Mouse (Mus musculus) retina, postnatal 7 days (tissue): ENCODE data around the gene 1810009J06Rik.
"Not testable (repeated sequence)": the region's sequence is repeated elsewhere in the genome, so short reads cannot be mapped to it uniquely, and the experiment has no call there.

Experiments used
- DNase-seq: peaks from one replicate; pipeline ENCODE4 v3.0.0-alpha.2; 2012; ENCODE audit warnings: low read depth, low spot score

1810009J06Rik gene

GRCm38 (mm10) chr6:40964454-40964853 lies at the start of gene 1810009J06Rik:
TSS of gene 1810009J06Rik (plus strand) at chr6:40964754.
- not testable (repeated sequence) for DNase-seq

GRCm38 (mm10) chr6:40919954-40920353 lies 44.6 kb upstream of the 1810009J06Rik start:
- DNase-seq = no peak

GRCm38 (mm10) chr6:40940457-40940856 lies 24.1 kb upstream of the 1810009J06Rik start, which contains the start of gene 1700074P13Rik:
TSS of gene 1700074P13Rik (minus strand) at chr6:40940557.
- no peak for DNase-seq

- no peak for DNase-seq
Measured at GRCm38 (mm10) chr6:40951770-40952169, 12.8 kb upstream of the 1810009J06Rik start, which contains the start of gene Gm4744. TSS of gene Gm4744 (minus strand) at chr6:40951870.

- no peak for DNase-seq
Measured at GRCm38 (mm10) chr6:40953716-40954115, 10.8 kb upstream of the 1810009J06Rik start.

- DNase-seq = not testable (repeated sequence)
Measured at GRCm38 (mm10) chr6:40999379-40999778, 34.8 kb downstream of the 1810009J06Rik start, which contains the start of gene Gm2663. TSS of gene Gm2663 (minus strand) at chr6:40999479.

- DNase-seq = no peak
Measured at GRCm38 (mm10) chr6:41015065-41015464, 50.5 kb downstream of the 1810009J06Rik start.
